ENCODE assay signal across 12 mouse cellular contexts in the genomic region with DNA sequence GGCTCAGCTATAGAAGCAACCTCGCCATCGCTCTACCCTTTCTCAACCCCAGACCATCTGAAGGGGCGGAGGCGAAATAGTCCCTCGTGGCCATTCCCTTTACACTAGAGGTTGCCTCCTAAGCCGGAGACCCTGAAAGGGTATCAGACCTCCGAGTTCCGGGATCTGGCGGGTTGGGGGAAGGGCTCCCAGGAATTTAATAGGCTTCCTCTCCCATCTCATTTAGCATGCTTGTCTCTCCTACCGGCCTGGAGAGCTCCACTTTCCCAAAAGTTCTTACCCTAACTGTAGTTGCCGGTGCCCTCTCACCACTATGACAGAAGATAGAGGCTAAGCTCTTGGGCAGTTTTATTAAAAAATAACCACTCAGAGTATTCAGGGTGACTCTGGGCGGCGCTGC. TPM values are rescaled to one million over a fixed set of nuclear protein-coding genes. Genes with fewer than 3 reads are reported as not detected.
DNase-seq lines count a peak whose midpoint lies in the region; ATAC-seq and TF ChIP-seq lines count a peak whose summit lies in the region.
"Had no signal": no experiment of that assay in that cellular context is flagged by ENCODE, and none has a peak within 500 bp of the region (broad histone marks: within the 10 kb centered on the region; RNA-seq: fewer than 3 reads in every experiment).

No protein-coding gene starts in this region.

- no peak for ATAC-seq in heart, embryonic 11.5 days (replicated peaks; ENCODE audit: insufficient number of reproducible peaks, low FRiP score, low TSS enrichment)
- no peak for ATAC-seq in forebrain, embryonic 15.5 days (replicated peaks)
- no peak for ATAC-seq in midbrain, embryonic 11.5 days (ENCODE audit: low FRiP score)
- ATAC-seq in cerebellum, adult (ENCODE audit: insufficient number of reproducible peaks, low FRiP score, low TSS enrichment) = no peak

- no peak for TF ChIP-seq CTCF in ES-Bruce4 (IDR thresholded peaks at IDR 0.05; ENCODE audit: low read depth, low read length)

- H3K4me2 ChIP-seq in heart, embryonic 11.5 days = peak overlapping the region; percentile 59
- peak overlapping the region; percentile 46 for H3K4me2 ChIP-seq in forebrain, embryonic 15.5 days (replicated peaks)
- peak overlapping the region; percentile 38 for H3K4me2 ChIP-seq in midbrain, embryonic 11.5 days

- DNase-seq in heart, postnatal 25 days (ENCODE audit: low spot score) = no peak
- peak; percentile 91 for DNase-seq in midbrain, embryonic 11.5 days (ENCODE audit: low spot score, missing footprints)
- DNase-seq in thymus, postnatal 4 days = no peak
- no peak for DNase-seq in left cerebral cortex, adult 18-20 months (ENCODE audit: low spot score in 2 of 2)

- intact Hi-C loops in heart, postnatal 25 days (cut with DNase I) = no loop called here

- no peak overlapping the region for H3K9ac ChIP-seq in heart, embryonic 11.5 days (ENCODE audit: low read depth, low read length)
- peak overlapping the region; percentile 23; the same call in 1 of the 2 replicates for H3K9ac ChIP-seq in ES-Bruce4 (ENCODE audit: low read depth, poor library complexity, severe bottlenecking)
- H3K9ac ChIP-seq in forebrain, embryonic 15.5 days (replicated peaks) = no peak overlapping the region
- H3K9ac ChIP-seq in midbrain, embryonic 11.5 days (ENCODE audit: low read length) = no peak overlapping the region

- TF ChIP-seq EP300 in ES-Bruce4 (IDR thresholded peaks at IDR 0.05; ENCODE audit: insufficient read depth, low read depth, low read length) = no peak

- no peak for TF ChIP-seq POLR2A in ES-Bruce4 (IDR thresholded peaks at IDR 0.05; ENCODE audit: insufficient read depth, low read length)

- peaks cover 22% of the 10 kb centered on the region for H3K4me1 ChIP-seq in heart, embryonic 11.5 days (ENCODE audit: control insufficient read depth, insufficient read depth, low read length)
- no peaks in the 10 kb centered on the region for H3K4me1 ChIP-seq in ES-Bruce4 (ENCODE audit: control insufficient read depth, insufficient read depth, low read length)
- peaks cover 21% of the 10 kb centered on the region for H3K4me1 ChIP-seq in forebrain, embryonic 15.5 days
- peaks cover 10% of the 10 kb centered on the region for H3K4me1 ChIP-seq in midbrain, embryonic 11.5 days (ENCODE audit: control insufficient read depth, insufficient read depth, low read length)

- no peaks in the 10 kb centered on the region for H3K9me3 ChIP-seq in heart, embryonic 11.5 days (replicated peaks; ENCODE audit: control insufficient read depth, low read length)
- no peaks in the 10 kb centered on the region for H3K9me3 ChIP-seq in ES-Bruce4 (replicated peaks; ENCODE audit: control insufficient read depth, insufficient read depth, low read length, poor library complexity, severe bottlenecking)
- no peaks in the 10 kb centered on the region for H3K9me3 ChIP-seq in forebrain, embryonic 15.5 days
- H3K9me3 ChIP-seq in midbrain, embryonic 11.5 days (ENCODE audit: control insufficient read depth, low read length) = no peaks in the 10 kb centered on the region

- peak overlapping the region; percentile 37 for H3K4me3 ChIP-seq in heart, embryonic 11.5 days (ENCODE audit: low read depth, low read length)
- peak overlapping the region; percentile 54 for H3K4me3 ChIP-seq in ES-Bruce4 (ENCODE audit: low read depth, low read length)
- peak overlapping the region; percentile 30 for H3K4me3 ChIP-seq in forebrain, embryonic 15.5 days
- peak overlapping the region; percentile 20 for H3K4me3 ChIP-seq in midbrain, embryonic 11.5 days (ENCODE audit: low read depth, low read length)

- peaks cover 59% of the 10 kb centered on the region for H3K27me3 ChIP-seq in heart, embryonic 11.5 days (ENCODE audit: control insufficient read depth, insufficient read depth, low read length)
- peaks cover 12% of the 10 kb centered on the region; the same call in 1 of the 2 replicates for H3K27me3 ChIP-seq in ES-Bruce4 (ENCODE audit: control insufficient read depth, insufficient read depth, low read length, poor library complexity, severe bottlenecking)
- H3K27me3 ChIP-seq in forebrain, embryonic 15.5 days = peaks cover 60% of the 10 kb centered on the region
- peaks cover 51% of the 10 kb centered on the region for H3K27me3 ChIP-seq in midbrain, embryonic 11.5 days (ENCODE audit: control insufficient read depth, insufficient read depth, low read length)

- H3K27ac ChIP-seq in heart, embryonic 11.5 days (ENCODE audit: low read depth, low read length) = no peak overlapping the region
- H3K27ac ChIP-seq in ES-Bruce4 (ENCODE audit: insufficient read depth, low read length) = no peak overlapping the region
- H3K27ac ChIP-seq in forebrain, embryonic 15.5 days (replicated peaks) = no peak overlapping the region
- H3K27ac ChIP-seq in midbrain, embryonic 11.5 days (ENCODE audit: low read depth, low read length) = no peak overlapping the region

- peaks cover 4% of the 10 kb centered on the region; the same call in 1 of the 2 replicates for H3K36me3 ChIP-seq in heart, embryonic 11.5 days (ENCODE audit: control insufficient read depth, insufficient read depth, low read length)
- no peaks in the 10 kb centered on the region for H3K36me3 ChIP-seq in ES-Bruce4 (ENCODE audit: control insufficient read depth, insufficient read depth, low read length, poor library complexity, severe bottlenecking)
- H3K36me3 ChIP-seq in forebrain, embryonic 15.5 days = 0 out of 2 replicates have a peak, but pooled peaks cover 3% of the 10 kb centered on the region
- H3K36me3 ChIP-seq in midbrain, embryonic 11.5 days (ENCODE audit: control insufficient read depth, insufficient read depth, low read length) = no peaks in the 10 kb centered on the region

- WGBS in heart, embryonic 11.5 days (ENCODE audit: insufficient replicate concordance) = 1% methylated on average over 13 of the region's 13 CpGs
- under 1% methylated on average over 13 of the region's 13 CpGs for WGBS in forebrain, embryonic 15.5 days
- WGBS in midbrain, embryonic 11.5 days = 2% methylated on average over 13 of the region's 13 CpGs

RNA-seq across cellular contexts. Expression of gene Ucn, which starts 1.0 kb away (rescaled TPM):
- polyA plus RNA-seq in heart, embryonic 11.5 days (2014; fragmentation: Nextera tagmentation; extraction: Ambion mirVana) = 0.51 TPM in 1 of 2 replicates, not detected in the other
- not detected for total RNA-seq in heart, postnatal 25 days (2021)
- not detected in 2 replicates for polyA plus RNA-seq in ES-Bruce4 (2011; ENCODE audit: insufficient read depth, insufficient read length, low read depth, missing spikeins)
- not detected in 2 replicates for polyA plus RNA-seq in forebrain, embryonic 15.5 days (2015; fragmentation: Nextera tagmentation; extraction: Ambion mirVana)
- polyA plus RNA-seq in midbrain, embryonic 11.5 days (2014; fragmentation: Nextera tagmentation; extraction: Ambion mirVana) = not detected in 2 replicates
- 1 to 10 TPM; 1.4 to 2.8 TPM for total RNA-seq in left cerebral cortex, adult 18-20 months (2021)
- total RNA-seq: adrenal gland, adult 18-20 months had no signal
- polyA plus RNA-seq: C2C12; large intestine, adult 2 months; spleen, adult 2 months had no signal

RNA-seq across cellular contexts. Expression of gene Mpv17, which starts 16.4 kb away (rescaled TPM):
- 78.1 and 82.1 TPM in 2 replicates for polyA plus RNA-seq in heart, embryonic 11.5 days (2014; fragmentation: Nextera tagmentation; extraction: Ambion mirVana)
- total RNA-seq in heart, postnatal 25 days (2021) = 10 to 100 TPM; 55.1 to 55.5 TPM
- 58.1 and 60.0 TPM in 2 replicates for polyA plus RNA-seq in ES-Bruce4 (2011; ENCODE audit: insufficient read depth, insufficient read length, low read depth, missing spikeins)
- polyA plus RNA-seq in forebrain, embryonic 15.5 days (2015; fragmentation: Nextera tagmentation; extraction: Ambion mirVana) = 54.6 and 54.8 TPM in 2 replicates
- polyA plus RNA-seq in midbrain, embryonic 11.5 days (2014; fragmentation: Nextera tagmentation; extraction: Ambion mirVana) = 48.7 and 49.8 TPM in 2 replicates
- total RNA-seq in left cerebral cortex, adult 18-20 months (2021) = 10 to 100 TPM; 46.9 to 51.8 TPM

RNA-seq across cellular contexts. Expression of gene Trim54, which starts 21.1 kb away (rescaled TPM):
- polyA plus RNA-seq in heart, embryonic 11.5 days (2014; fragmentation: Nextera tagmentation; extraction: Ambion mirVana) = 13.9 and 16.7 TPM in 2 replicates
- 100 to 1,000 TPM; 183 to 212 TPM for total RNA-seq in heart, postnatal 25 days (2021)
- 5.1 TPM in 2 replicates for polyA plus RNA-seq in ES-Bruce4 (2011; ENCODE audit: insufficient read depth, insufficient read length, low read depth, missing spikeins)
- not detected in 2 replicates for polyA plus RNA-seq in forebrain, embryonic 15.5 days (2015; fragmentation: Nextera tagmentation; extraction: Ambion mirVana)
- not detected in 2 replicates for polyA plus RNA-seq in midbrain, embryonic 11.5 days (2014; fragmentation: Nextera tagmentation; extraction: Ambion mirVana)
- total RNA-seq in left cerebral cortex, adult 18-20 months (2021) = 1 to 10 TPM; 1.7 to 1.9 TPM
- polyA plus RNA-seq: spleen, adult 2 months had no signal

RNA-seq across cellular contexts. Expression of gene Slc30a3, which starts 29.6 kb away (rescaled TPM):
- 0.47 and 0.48 TPM in 2 replicates for polyA plus RNA-seq in heart, embryonic 11.5 days (2014; fragmentation: Nextera tagmentation; extraction: Ambion mirVana)
- not detected for total RNA-seq in heart, postnatal 25 days (2021)
- polyA plus RNA-seq in ES-Bruce4 (2011; ENCODE audit: insufficient read depth, insufficient read length, low read depth, missing spikeins) = 8.5 and 9.2 TPM in 2 replicates
- 1.5 and 2.2 TPM in 2 replicates for polyA plus RNA-seq in forebrain, embryonic 15.5 days (2015; fragmentation: Nextera tagmentation; extraction: Ambion mirVana)
- polyA plus RNA-seq in midbrain, embryonic 11.5 days (2014; fragmentation: Nextera tagmentation; extraction: Ambion mirVana) = 6.9 and 7.2 TPM in 2 replicates
- 100 to 1,000 TPM; 145 to 165 TPM for total RNA-seq in left cerebral cortex, adult 18-20 months (2021)
- total RNA-seq: adrenal gland, adult 18-20 months had no signal

RNA-seq across cellular contexts. Expression of gene Dnajc5g, which starts 31.6 kb away (rescaled TPM):
- not detected in 2 replicates for polyA plus RNA-seq in heart, embryonic 11.5 days (2014; fragmentation: Nextera tagmentation; extraction: Ambion mirVana)
- not detected for total RNA-seq in heart, postnatal 25 days (2021)
- polyA plus RNA-seq in ES-Bruce4 (2011; ENCODE audit: insufficient read depth, insufficient read length, low read depth, missing spikeins) = not detected in 2 replicates
- polyA plus RNA-seq in forebrain, embryonic 15.5 days (2015; fragmentation: Nextera tagmentation; extraction: Ambion mirVana) = not detected in 2 replicates
- not detected in 2 replicates for polyA plus RNA-seq in midbrain, embryonic 11.5 days (2014; fragmentation: Nextera tagmentation; extraction: Ambion mirVana)
- not detected for total RNA-seq in left cerebral cortex, adult 18-20 months (2021)
- total RNA-seq: adrenal gland, adult 18-20 months had no signal
- polyA plus RNA-seq: C2C12; large intestine, adult 2 months; spleen, adult 2 months had no signal
